Mouse (Mus musculus) T-helper 17 cell (primary cell): ENCODE results near the gene Fgr.

Source experiments
- in situ Hi-C, 2 experiments: fragments of 300-600 bp; cut with MboI, MseI; formaldehyde crosslinking; loops; 1 replicate in 1 of 2; 2 replicates in 1 of 2; pipeline ENCODE4 v1.15.1; 2025; ENCODE audit warnings: high pct_unique_total_duplicates in 2 of 2

The Fgr gene

DNA sequence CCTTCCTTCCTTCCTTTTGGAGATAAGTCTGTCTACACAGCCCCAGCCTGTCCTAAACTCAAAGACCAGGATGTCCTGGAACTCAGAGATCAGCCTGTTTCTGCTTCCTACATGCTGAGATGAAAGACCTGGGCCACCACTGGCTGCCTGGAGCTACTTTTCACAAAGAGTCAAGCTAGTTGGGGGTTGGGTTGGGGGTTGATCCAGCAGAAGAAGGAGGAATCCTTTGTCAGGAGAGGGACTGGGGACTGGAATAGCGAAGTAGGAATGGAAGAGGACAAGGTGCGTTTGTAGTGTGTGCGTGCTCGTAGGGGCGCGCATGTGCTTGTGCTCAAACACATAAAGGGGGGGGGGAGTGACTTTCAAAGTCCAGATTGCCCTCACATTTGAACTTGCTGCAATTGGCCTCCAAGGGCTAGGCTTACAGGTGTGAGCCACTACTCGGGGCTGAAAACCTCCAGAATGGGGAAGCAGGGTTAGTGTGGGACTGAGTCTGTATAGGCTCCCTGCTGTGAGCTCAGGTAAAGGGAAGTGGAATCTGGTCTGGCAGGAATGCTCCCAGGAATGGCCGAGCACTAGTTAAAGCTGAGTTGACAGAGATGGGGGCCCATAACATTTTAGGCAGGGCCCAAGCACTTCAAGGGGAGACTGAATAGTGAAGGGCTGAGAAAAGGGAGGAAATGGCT, 58.7 kb downstream of the Fgr start:
- in situ Hi-C loops = no loop called here

DNA sequence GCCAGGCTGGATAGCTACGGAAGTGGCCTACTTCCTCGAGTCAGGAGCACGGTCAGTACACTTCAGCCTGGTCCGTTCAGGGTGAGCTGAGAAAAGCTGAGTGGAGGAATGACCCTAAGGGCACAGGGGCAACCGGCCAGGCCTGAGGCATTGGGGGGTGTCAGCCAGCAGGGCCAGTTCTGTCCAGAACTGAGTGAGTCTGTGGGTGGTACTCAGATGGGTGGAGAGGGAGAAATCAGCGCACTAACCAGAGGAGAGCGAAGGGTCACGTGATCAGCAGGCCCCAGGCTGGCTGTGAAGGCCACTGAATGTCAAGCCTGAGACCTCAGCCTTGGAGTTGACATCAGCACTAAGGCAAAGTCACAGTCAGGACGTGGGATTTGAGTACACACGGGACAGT, 60.6 kb downstream of the Fgr start:
- in situ Hi-C loops = no loop called here

DNA sequence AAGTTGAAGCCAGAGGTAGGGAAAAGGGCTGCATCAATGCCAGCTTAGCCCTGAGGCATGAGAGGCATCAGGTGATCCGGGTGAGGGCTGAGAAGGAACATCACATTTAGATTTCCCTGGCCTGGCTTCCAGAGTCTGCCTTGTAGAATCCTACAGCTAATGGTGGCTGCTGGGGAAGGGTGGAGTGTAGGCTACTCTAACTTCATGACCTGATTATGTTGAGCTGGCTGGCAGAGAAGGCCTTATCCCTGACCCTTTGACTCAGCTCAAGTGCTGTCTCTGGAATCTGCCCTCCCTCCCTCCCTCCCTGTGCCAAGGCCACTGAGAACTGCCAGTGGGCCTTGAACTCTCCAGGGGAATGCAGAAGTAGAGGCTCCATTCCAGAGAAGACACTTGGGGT, 61.6 kb downstream of the Fgr start:
- in situ Hi-C loops = no loop called here

DNA sequence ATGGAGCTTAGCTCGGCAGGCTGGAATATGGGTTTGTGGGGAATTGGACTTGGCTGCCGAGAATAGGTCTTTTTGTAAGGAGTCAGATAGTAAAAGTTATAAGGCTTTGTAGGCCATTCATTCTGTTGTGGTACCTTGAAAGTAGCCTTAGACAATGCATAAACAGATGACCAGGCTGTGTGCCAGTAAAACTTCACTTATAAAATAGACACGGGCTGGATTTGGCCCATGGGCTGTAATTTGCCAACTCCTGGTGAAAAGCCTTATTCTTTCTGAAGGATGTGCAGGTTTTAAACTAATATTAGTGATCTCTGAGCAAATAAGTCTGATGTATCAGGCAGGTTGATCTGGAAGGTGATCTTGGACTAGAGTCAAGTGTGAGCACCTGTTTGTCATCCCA, 62.1 kb downstream of the Fgr start:
- in situ Hi-C loops = no loop called here

DNA sequence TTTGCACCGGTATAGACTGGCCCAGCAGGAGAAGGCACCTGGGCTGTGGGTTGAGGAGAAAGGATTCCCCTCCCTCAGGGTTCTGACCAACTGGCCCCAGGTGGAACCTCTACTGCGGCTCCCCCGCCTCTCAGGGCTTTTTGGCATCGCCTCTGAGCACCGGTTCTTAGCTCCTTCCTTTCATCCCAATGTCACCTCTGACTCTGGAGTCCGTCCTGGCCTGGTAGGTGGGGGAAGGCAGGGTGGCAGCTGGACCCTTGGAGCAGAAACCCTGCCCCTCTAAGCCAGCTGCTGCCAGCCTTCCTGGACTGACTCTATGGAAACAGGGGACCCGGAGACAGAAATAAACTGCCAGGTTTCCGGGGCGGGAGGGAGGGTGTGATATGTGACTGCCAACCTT, 63.4 kb downstream of the Fgr start:
- in situ Hi-C loops = no loop called here

DNA sequence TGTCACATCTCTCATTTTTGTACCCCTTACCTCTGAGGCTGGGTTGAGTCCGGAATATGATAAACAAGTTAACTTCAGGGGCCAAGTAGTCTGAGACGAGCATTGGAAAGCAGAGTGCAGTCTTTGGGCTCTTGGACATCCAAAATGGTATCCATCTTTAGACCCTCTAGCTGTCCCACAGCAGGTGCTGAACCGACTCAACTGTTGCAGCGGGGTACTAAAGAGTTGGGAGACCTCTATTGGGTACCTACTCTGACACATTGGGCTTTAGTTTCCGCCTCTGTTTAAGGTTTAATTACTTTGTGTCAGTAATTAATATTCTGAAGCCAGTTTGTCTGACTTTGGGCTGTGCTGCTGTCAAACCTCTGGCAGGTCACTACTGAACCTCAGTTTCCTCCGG, 63.9 kb downstream of the Fgr start:
- in situ Hi-C loops = no loop called here

DNA sequence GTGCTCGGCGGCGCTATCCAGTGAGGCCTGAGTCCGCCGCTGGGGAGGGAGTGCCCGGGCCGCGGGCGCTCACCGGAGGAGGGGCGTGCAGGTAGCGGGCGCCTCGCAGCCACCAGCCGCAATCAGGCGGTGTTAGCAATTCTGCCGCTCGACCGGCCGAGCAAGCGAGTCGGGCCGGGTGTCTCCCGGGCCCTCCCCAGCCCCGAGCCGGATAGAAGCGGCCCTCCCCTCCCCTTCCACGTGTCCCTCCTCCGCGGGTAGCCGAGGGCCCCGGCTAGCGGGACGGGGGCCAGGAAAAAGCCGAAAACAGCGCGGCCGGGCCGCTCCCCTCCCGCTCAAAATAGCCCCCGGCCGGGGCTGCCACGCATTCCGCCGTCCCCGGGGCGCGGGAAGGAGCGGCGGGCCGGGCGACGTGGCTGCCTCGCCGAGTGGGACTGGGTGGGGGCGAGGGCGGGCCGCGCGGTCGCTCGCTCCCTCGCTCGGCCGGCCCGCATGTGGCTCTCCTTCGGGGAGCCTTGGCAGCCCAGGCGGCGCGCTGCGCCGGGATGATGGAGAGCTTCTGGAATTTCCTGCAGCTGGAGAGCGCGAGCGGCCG, 64.7 kb downstream of the Fgr start:
- in situ Hi-C loops = no loop called here

DNA sequence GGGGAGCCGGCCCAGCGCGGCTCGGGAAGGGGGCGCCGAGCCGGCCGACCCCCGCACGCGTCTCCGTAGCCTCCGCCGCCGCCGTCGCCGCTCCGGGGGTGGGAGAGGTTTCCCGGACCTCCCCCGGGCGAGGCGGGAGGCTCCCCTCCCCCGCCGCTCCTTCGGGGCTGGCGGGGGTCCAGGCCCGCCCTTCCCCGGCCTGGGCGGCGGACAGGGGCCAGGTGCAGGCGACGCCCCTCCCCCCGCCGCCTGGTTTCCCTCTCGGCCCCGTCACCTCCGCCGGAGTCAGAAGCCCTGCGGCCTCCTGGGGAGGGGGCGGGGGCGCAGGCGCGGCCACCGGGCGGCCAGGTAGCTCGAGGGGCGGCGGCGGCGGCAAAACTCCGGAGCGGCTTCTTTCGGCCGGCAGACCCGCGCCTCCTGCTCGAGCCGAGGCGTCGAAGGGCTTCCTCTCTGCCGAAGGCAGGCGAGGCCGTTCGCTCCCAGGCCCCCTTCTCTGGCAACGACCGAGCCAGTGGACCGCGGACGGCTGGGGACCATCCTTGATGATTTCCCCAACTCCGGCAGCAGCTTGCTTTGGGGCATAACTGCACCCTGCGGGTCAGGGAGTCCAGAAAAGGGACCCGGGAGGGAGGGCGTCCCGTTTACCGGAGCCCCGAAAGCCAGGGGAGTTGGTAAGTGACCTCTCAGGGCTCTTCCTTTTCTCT, 65.4 kb downstream of the Fgr start:
- in situ Hi-C loops = no loop called here

DNA sequence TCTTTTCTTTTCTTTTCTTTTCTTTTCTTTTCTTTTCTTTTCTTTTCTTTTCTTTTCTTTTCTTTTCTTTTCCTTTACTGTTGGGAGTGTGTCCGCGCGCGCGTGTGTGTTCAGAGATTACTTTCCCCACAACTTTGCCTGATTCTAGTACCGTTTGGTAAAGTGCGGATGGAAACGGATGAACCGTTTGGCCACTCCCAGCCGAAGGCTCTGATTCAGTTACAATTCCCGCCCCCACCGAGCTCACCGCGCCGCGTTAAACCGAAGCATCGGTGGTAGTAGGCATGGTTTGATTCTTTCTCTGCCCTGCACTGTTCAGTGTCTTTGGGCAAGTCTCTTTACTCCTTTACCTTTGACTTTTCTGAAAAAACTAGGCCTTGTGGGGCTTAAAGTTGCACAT, 65.9 kb downstream of the Fgr start:
- in situ Hi-C loops = no loop called here

DNA sequence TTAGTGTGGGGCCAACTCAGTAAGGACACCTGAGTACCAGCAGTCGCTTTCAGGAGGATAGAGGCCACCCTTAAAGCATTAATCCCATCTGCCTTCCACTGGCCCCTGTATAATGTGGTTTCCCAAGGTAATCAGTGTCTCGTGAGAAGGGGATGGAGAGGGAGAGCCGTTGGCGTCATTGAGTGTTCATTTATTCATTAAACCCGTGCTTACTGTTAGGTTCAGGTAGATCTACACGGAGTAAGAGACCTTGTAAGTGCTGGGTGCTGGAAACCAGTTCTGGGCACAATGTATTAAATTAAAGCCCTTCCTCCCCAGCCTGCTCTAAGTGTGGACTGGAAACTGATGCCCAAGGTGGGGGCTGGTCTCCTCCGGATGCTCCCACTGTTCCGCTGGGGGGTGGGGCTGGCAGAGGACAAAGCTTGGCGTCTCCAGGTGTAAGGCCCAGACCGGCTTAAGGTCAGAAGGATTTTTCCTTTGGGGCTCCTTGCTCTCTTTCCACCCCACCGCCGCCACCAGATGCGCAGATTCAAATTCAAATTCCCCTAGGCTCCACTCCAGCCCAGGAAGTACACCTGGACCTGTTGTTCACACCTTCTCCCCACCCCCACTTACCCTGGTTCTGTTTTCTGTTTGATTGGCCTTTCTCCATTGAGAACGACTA, 66.5 kb downstream of the Fgr start:
- in situ Hi-C loops = no loop called here

DNA sequence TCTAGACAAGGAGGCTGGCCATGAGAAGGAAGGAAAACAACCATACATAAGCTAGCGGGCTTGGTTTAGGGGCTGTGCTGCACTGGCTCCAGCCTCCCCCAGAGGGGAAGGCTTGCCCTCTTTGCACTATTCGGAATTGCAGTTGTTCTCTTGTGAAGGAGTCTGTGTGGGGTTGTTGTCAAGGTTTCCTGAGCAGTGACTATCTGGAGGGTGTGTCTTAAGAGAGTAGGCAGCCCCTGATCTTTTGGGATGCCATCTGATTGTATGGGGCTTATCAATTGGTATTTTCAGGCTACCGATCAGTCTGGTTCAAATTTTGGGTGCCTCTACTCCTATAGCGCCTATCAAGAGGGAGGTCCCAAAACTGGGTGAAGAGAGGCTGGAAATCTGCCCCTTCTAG, 68.3 kb downstream of the Fgr start:
- in situ Hi-C loops = no loop called here

DNA sequence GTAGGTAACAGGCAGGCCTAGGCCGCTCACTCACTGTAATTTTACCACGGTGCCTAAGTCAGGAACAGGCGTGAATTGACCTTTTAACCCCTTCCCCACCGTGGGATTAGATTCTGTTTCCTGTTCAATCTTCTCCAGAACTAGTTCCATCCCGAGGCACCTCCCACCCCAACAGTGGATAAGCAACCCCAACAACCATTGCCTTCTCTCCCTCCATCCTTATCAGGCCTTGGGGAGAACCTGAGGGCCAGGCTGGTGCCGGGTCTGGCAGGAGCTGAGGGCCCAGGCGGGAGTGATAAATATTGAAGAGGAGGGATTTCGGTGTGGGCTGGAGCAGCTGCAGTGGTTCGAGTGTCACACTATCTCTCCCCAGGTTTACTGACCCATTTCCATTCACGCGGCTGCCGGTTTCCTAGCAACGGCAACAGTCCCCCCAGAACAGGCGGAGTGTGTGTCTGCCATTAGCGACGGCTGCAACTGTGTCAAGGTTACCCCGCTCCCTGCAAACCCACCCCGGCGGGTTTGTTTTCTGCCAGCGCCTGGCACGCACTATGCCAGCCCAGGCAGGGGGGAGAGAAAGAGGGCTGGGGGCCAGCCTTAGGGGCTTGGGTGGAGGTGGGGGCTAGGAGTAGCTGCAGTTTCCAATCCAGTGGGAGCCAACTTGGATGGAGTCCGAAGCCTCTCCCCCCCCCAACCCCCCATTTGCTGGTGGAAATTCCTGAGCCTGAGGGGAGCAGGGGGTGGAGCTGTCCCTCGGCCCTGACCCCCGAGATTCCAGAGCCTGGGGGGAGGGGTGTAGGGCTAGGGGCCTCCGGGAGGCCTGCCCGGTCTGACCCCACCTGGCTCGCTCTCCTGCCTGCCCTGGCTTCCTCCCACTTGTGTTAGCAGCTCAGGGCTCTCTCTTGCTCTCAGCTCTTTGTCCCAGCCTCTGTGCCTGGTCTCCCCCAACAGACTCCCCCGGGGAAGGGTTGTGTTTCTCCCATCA, 69.0 kb downstream of the Fgr start:
- in situ Hi-C loops = no loop called here

DNA sequence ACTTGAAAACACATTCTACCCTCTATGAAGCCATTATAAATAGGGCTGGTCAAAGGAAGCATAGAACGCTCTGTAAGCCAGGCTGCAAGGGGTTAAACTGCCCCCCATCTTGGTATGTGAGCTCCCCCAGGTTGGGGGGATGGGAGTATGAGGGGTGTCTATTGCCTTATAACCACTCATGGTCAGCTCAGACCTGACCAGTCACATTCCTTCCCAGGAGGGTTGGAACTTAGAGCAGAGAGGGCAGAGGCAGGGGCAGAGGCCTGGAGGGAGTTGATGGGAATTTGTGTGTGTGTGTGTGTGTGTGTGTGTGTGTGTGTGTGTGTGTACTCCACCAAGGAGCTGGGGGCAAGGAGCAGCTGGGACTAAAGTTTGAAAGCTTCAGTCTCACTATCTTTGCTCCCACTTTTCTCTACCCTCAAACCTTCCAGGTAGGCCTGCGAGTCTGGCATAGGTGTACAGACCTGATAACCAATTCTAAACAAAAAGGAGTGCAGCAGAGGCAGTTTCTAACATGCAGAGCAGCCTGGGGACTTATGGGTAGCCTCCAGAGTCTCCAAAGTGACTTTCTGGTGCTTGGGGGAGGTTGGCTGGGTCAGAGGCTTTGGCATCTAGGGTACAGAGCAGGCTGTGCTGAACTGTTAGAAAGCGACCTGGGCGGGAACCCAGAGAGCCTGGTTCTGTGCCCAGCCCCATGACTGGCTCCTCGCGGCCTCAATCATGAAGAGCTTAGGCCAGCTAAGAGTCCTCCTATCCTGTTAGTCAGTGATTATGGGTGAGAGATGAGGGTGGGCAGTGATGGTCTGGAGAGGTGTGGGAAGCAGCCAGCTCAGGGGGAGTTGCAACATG, 70.1 kb downstream of the Fgr start:
- in situ Hi-C loops = no loop called here

DNA sequence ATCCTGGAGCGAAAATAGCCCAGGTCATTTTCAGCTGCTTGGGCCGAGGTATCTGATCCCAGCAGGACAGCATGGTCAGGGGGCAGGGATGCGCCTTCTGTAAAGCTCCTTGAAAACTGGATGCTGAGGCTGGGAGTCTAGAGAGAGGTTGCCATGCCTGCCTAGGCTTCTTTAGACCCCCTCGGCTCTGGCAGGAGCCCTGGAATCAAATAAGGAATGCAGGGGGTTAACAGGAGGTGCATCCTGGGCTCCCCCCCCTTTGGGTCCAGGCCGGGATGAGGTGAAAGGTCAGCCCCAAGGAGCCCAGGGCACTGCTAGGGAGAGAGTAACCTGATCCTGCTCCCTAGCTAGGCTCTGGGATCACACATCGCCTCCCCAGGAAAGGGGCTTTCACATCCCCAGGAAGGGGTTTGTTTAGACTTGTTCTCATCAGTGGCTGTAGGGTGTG, 70.8 kb downstream of the Fgr start:
- in situ Hi-C loops = no loop called here

DNA sequence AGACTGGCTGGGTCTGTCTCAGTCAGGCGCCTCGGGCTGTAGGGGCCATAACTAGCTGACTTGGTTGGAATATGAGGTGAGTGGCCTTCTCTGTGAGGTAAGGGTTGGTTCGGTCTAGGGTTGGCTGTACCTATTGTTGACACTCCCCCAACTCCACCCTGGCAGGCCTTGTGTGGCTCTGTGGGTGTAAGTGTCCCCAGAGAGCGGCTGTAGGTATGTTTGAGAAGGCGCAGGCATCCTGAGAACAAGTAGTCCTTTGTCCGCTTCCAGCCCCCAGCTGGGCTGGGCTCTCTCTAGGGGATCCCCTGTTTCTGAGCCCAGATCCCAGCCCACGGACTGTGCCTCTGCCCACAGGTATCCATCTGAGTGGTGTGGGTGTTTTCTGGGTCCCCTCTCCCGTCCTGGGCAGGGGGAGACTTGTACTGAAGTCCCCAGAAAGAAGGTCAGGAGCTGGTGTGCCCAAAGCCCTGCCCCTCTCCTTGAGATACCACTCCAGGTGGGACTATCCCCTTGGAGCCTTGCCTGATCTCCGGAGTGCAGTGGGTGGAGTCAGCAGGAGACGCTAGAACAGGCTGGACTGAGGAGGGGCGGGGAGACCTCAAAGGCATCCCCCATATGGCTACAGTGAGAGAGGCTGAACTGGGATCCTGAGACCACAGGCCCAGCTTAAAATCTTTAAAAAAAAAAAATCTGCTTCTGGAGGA, 72.0 kb downstream of the Fgr start:
- in situ Hi-C loops = no loop called here

DNA sequence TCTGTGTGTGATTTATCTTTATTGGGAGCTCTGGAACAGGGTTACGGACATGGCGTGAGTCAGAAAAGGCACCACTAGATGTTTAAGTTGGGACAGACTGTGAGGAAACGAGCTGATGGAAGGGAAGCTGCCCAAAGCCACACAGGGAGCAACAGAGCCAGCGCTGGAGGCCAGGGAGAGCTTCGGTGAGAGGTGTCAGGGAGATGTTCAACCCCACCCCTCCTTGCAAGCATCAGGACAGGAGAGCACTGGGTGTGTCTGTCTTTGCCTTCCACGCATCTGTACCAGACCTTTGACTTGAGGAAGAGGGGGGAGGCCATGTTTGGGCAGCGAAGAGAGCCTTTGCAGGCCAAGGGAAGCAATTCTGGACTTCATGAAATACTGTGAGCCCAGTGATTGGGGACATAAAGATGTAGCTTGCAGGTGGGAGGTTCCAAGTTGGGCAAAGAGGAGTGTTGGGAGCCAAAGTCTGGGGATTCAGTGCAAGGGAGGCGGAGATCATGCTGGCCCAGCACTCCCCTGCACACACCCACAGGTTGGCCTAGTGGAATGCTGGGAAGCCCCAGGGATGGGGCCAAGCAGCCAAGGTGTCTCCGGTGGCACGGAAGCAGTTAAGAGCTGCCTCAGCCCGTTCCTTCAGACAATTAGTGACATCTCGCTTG, 72.9 kb downstream of the Fgr start:
- in situ Hi-C loops = no loop called here

DNA sequence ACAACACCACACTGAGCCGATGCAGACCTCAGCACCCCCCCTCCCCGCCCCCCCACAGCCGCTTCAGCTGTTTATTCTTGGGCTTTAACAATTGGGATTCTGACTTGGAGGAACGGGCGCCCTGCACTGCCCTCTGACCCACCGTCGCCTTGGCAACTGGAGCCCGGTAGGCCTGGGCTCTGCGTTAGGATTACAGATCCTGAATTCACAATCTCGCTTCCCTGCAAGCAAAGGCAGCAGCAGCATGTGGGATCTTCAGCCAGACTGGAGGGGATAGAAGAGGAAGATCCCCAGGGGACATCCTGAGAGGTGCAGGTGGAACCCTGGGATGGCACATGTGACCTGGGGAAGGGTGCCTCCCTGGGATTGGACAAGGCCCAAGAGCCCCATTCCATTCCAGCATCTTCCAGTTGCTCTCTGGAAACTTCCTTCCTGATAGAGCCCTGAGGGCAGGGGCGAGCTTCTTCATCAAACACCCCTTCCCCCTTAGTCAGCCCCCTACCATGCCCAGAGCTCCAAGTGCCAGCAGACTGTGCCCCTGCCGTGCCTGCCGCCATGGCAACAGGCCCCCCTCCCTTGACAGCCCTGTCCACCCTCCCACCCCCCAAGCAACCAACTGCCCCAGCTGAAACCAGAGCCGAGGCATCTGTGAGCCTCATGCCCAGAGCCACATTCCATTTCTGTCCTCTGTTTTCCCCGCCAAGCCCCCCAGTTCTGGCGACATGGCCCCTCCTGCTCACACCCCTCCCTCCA, 73.6 kb downstream of the Fgr start:
- in situ Hi-C loops = no loop called here

DNA sequence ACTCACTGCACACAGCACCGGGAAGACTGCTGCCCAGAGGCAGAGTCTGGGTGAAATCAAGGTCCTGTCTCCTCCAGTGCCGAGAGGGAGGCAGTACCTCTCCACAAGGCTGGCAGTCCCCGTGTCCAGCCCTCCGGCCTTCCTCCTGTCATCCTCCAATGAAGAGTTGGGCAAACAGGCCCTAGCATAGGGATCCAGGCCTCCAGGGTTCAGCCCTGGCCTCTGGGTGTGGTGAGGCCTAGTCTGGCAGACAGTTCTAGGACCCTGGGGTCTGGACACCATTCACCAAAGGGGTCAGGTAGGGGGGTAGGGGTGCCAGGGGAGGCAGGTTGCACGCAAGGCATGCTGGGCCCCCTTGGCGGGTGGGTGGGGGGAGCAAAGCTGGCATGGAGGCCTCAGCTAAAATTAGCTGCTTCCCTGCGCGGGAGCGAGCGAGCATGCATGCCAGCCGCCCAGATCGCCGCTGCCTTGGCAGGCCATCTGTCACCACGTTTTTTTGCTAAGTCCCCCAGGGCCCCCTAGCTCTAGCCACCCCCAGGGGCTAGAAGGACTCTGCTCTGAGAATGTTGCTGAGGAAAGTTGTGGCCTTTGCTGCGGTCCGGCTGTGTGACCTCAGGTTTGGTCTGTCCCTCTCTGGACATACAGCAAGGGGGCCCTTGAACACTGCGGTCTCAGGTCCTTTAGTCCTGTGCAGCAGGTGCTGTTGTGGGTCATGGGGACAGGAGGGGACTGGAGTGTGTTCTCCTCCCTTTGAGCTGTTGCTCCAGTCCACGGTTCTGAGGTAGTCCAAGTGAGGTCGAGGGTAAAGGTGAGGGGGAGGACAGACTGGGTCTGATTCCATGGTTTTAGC, 75.4 kb downstream of the Fgr start:
- in situ Hi-C loops = no loop called here
